ENCODE assay signal across 18 mouse cellular contexts in the genomic region with DNA sequence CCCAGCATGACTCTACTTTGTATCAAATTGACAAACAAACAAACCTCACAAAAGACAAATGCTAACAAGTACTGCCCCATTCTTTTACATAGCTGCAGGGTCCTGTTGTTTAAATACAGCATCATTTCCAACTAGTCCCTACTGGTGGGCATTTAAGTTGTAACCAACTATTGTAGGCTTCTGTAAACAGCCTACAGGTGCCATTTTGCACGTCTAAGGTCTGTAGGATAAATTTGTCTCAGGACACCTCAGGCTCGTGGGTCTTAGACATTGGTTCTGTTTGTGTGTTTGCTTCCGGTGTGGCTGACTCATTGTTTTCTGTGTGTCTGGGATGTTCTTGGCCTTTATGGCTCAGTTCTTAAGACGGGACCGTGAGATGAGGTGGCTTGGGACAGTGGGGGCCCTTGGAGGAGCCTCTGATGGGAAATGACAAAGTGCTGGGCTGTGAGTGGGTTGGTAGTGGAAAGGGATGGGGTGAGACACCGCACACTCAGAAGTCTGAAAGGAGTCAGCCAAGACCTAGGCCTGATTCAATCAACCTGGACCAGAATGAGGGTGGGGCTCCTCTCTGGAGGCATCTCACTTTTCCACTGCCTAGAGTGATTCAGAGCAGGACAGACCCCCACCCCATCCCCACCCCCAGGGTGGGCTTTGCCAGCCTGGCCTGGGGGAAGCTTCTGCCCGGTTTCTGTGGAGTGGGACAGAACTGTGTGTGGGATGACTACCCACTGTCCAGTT. TPM values are rescaled to one million over a fixed set of nuclear protein-coding genes. Genes with fewer than 3 reads are reported as not detected.
"Had no signal": no experiment of that assay in that cellular context is flagged by ENCODE, and none has a peak within 500 bp of the region (broad histone marks: within the 10 kb centered on the region; RNA-seq: fewer than 3 reads in every experiment).

No protein-coding gene starts in this region.

- H3K4me2 ChIP-seq: kidney, embryonic 15.5 days; liver, embryonic 11.5 days; liver, embryonic 15.5 days had no signal

- H3K27ac ChIP-seq: kidney, embryonic 15.5 days; left cerebral cortex, adult 2 months; limb, embryonic 10.5 days; liver, embryonic 15.5 days had no signal

- H3K4me3 ChIP-seq: kidney, embryonic 15.5 days; left cerebral cortex, adult 2 months; limb, embryonic 10.5 days; liver, embryonic 15.5 days had no signal

- H3K9me3 ChIP-seq: kidney, embryonic 15.5 days; liver, embryonic 15.5 days had no signal

- DNase-seq: kidney, postnatal 14 days; lung, adult 2 months; lung, postnatal 36 days; right cerebral cortex, adult 18-20 months; right cerebral cortex, postnatal 25 days; thymus, postnatal 36 days had no signal

- ATAC-seq: lung, postnatal 0 days; midbrain, embryonic 16.5 days had no signal

- H3K36me3 ChIP-seq: kidney, embryonic 15.5 days; limb, embryonic 10.5 days; liver, embryonic 15.5 days had no signal

- H3K27me3 ChIP-seq: kidney, embryonic 15.5 days; liver, embryonic 15.5 days had no signal

- H3K9ac ChIP-seq: kidney, embryonic 15.5 days; liver, embryonic 15.5 days had no signal

RNA-seq across cellular contexts. Expression of gene Kcnk16, which starts 52.3 kb away (rescaled TPM):
- total RNA-seq: layer of hippocampus, postnatal 25 days; left cerebral cortex, adult 2 months; left cerebral cortex, postnatal 14 days; megakaryocyte progenitor cell, adult 5-6 weeks had no signal
- polyA plus RNA-seq: kidney, embryonic 15.5 days; limb, embryonic 10.5 days; limb, embryonic 14.5 days; lung, adult 2 months; lung, postnatal 0 days; midbrain, embryonic 16.5 days; neural tube, embryonic 14.5 days had no signal
